Mouse (Mus musculus) forebrain, embryonic 16.5 days (tissue): ENCODE data around the gene Krt23. TPM values are rescaled to one million over a fixed set of nuclear protein-coding genes. Genes with fewer than 3 reads are reported as not detected.

ENCODE experiments used
- ATAC-seq: fragments of 200-750 bp; cut with Nextera tagmentation; 2 replicates; pipeline ENCODE4 v1.8.0; 2017; ENCODE audit warnings: mild to moderate bottlenecking, moderate library complexity
- H3K27ac ChIP-seq: fragments of 300-500 bp; sonication (generic); 2 replicates; pipeline ENCODE4 v1.5.1; 2014; ENCODE audit warnings: low read length, control low read depth
- H3K27me3 ChIP-seq: fragments of 300-500 bp; sonication (generic); replicated peaks from 2 replicates; pipeline ENCODE4 v1.6.1; 2014; ENCODE audit warnings: low read length; ENCODE audit not compliant: control insufficient read depth, insufficient read depth
- H3K36me3 ChIP-seq: fragments of 300-500 bp; sonication (generic); 2 replicates; pipeline ENCODE4 v1.6.1; 2014; ENCODE audit not compliant: control insufficient read depth, insufficient read depth
- H3K4me1 ChIP-seq: fragments of 300-500 bp; sonication (generic); replicated peaks from 2 replicates; pipeline ENCODE4 v1.6.1; 2014; ENCODE audit warnings: low read length; ENCODE audit not compliant: control insufficient read depth, insufficient read depth
- H3K4me2 ChIP-seq: fragments of 300-500 bp; sonication (generic); 2 replicates; pipeline ENCODE4 v1.6.1; 2014; ENCODE audit warnings: mild to moderate bottlenecking, low read length, control low read depth
- H3K4me3 ChIP-seq: fragments of 300-500 bp; sonication (generic); replicated peaks from 2 replicates; pipeline ENCODE4 v1.5.1; 2014; ENCODE audit warnings: mild to moderate bottlenecking, low read length, control low read depth
- H3K9ac ChIP-seq: fragments of 300-500 bp; sonication (generic); replicated peaks from 2 replicates; pipeline ENCODE4 v1.6.1; 2014; ENCODE audit warnings: low read depth, low read length, control low read depth
- H3K9me3 ChIP-seq: fragments of 300-500 bp; sonication (generic); 2 replicates; pipeline ENCODE4 v1.6.1; 2016; ENCODE audit warnings: low read length; ENCODE audit not compliant: control insufficient read depth
- WGBS: fragments of 180-500 bp; shearing (Covaris S2); extraction: QIAGEN DNeasy Blood & Tissue Kit; methylation state at CpG from one replicate; pipeline ENCODE4 v1.1.7; 2014; 5-methylcytosine and 5-hydroxymethylcytosine counted together
- polyA plus RNA-seq: library from polyadenylated mRNA; unstranded; fragments of >200 nt; fragmentation: Nextera tagmentation; extraction: Ambion mirVana; gene quantifications from 2 replicates; pipeline ENCODE4 v1.2.1, GENCODE M21; 2015

Gene Krt23
- polyA plus RNA-seq, 1 experiment from 2014 or later = not detected

DNA sequence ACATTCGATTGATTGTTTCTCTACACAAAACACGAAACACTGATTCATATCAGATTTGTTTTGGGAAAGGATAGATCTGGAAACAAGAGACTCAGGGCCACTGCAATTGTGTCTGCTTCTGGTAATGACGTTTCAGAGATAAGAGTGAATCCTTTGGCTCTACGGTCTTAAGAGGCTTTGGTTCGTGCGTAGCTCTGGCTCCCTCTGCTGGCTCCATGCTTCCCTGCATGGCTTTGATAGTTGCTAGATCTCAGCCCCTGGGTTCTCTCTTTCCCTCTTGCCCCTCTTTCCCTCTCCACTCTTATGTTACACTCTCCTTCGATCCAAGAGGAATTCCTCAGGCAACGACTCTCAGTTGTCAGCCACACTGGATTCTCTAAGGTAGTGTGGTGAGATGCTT is 29.8 kb downstream of the Krt23 start:
- no peaks in the 10 kb centered on the region for H3K36me3 ChIP-seq
- no peak for ATAC-seq
- H3K9ac ChIP-seq = no peak overlapping the region
- no peak overlapping the region for H3K27ac ChIP-seq
- no peaks in the 10 kb centered on the region for H3K4me1 ChIP-seq
- H3K4me2 ChIP-seq = no peak overlapping the region
- no peaks in the 10 kb centered on the region for H3K9me3 ChIP-seq
- no peak overlapping the region for H3K4me3 ChIP-seq
- H3K27me3 ChIP-seq = no peaks in the 10 kb centered on the region
- 14% methylated on average over 8 of the region's 8 CpGs for WGBS

DNA sequence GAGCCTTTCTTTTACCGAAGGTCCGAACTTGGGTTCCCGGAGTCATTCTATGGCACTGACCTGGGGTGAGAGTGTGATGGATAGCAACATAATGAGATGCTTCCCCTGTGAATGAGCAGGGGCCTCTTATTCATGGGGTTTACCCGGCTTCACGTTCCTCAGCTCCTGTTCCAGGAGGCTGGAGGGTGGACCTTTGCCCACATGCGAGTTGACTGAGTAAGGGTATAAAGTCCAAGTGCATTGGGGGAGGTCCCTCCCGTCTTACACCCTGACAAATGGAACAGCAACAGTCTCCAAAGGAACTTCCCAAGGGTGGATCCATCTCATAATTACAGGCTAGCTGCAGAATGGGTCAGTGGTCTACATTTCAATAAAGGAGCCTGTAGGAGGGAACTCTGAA is 31.2 kb downstream of the Krt23 start:
- no peaks in the 10 kb centered on the region for H3K36me3 ChIP-seq
- H3K27ac ChIP-seq = no peak overlapping the region
- no peaks in the 10 kb centered on the region for H3K9me3 ChIP-seq
- no peak overlapping the region for H3K4me3 ChIP-seq
- no peak for ATAC-seq
- no peak overlapping the region for H3K4me2 ChIP-seq
- 66% methylated on average over 7 of the region's 7 CpGs for WGBS
- no peaks in the 10 kb centered on the region for H3K4me1 ChIP-seq
- no peak overlapping the region for H3K9ac ChIP-seq
- no peaks in the 10 kb centered on the region for H3K27me3 ChIP-seq

DNA sequence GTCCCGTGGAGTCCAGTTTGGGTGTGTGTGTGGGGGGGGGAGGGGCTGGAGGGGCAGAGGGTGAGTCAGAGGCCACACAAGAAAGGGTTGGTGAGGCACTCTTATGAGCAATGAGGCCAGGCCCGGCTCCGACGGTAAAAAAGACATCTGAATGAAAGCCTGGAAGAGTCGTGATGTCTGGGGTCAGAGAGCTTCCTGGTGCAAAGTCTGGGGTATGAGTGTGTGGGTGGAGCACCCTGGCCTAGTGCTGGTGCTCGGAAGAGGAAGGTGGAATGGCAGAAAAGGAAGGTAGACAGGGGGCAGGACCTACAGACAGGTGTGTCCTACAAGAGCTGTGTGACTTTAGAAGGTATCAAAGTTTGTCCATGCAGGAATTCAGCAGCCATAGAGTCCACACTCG is 34.0 kb downstream of the Krt23 start:
- Histone ChIP-seq H3K36me3 (no peaks in the 10 kb centered on the region), H3K27me3 (no peaks in the 10 kb centered on the region), H3K9ac (no peak overlapping the region), H3K4me2 (no peak overlapping the region), H3K9me3 (no peaks in the 10 kb centered on the region), H3K4me3 (no peak overlapping the region), H3K4me1 (no peaks in the 10 kb centered on the region), H3K27ac (no peak overlapping the region)
- WGBS = 66% methylated on average over 7 of the region's 7 CpGs
- no peak for ATAC-seq

GRCm38 (mm10) chr11:99454759-99455158 is 38.2 kb downstream of the Krt23 start:
- Histone ChIP-seq H3K4me3 (no peak overlapping the region), H3K9me3 (no peaks in the 10 kb centered on the region), H3K4me1 (no peaks in the 10 kb centered on the region), H3K27me3 (no peaks in the 10 kb centered on the region), H3K9ac (no peak overlapping the region), H3K36me3 (no peaks in the 10 kb centered on the region), H3K4me2 (no peak overlapping the region), H3K27ac (no peak overlapping the region)
- no peak for ATAC-seq
- WGBS = 65% methylated on average over 10 of the region's 10 CpGs

- 91% methylated on average over 4 of the region's 4 CpGs for WGBS
- no peak overlapping the region for H3K27ac ChIP-seq
- no peak overlapping the region for H3K9ac ChIP-seq
- H3K4me3 ChIP-seq = no peak overlapping the region
- H3K9me3 ChIP-seq = no peaks in the 10 kb centered on the region
- no peak for ATAC-seq
- H3K4me2 ChIP-seq = no peak overlapping the region
- no peaks in the 10 kb centered on the region for H3K4me1 ChIP-seq
- H3K36me3 ChIP-seq = no peaks in the 10 kb centered on the region
- no peaks in the 10 kb centered on the region for H3K27me3 ChIP-seq
Observed at GRCm38 (mm10) chr11:99454044-99454443, 38.9 kb downstream of the Krt23 start.

- H3K4me3 ChIP-seq = no peak overlapping the region
- H3K36me3 ChIP-seq = no peaks in the 10 kb centered on the region
- no peak overlapping the region for H3K27ac ChIP-seq
- no peak overlapping the region for H3K4me2 ChIP-seq
- H3K4me1 ChIP-seq = no peaks in the 10 kb centered on the region
- no peak for ATAC-seq
- H3K9me3 ChIP-seq = no peaks in the 10 kb centered on the region
- H3K27me3 ChIP-seq = no peaks in the 10 kb centered on the region
- H3K9ac ChIP-seq = no peak overlapping the region
- WGBS = 76% methylated on average over 2 of the region's 2 CpGs
Observed at GRCm38 (mm10) chr11:99448769-99449168, 44.2 kb downstream of the Krt23 start.

- WGBS = 72% methylated on average over 8 of the region's 8 CpGs
Observed at GRCm38 (mm10) chr11:99441220-99441619, 51.7 kb downstream of the Krt23 start.

GRCm38 (mm10) chr11:99439465-99439864 is 53.5 kb downstream of the Krt23 start:
- Histone ChIP-seq H3K27me3 (no peaks in the 10 kb centered on the region), H3K4me3 (no peak overlapping the region), H3K9me3 (no peaks in the 10 kb centered on the region), H3K9ac (no peak overlapping the region), H3K4me1 (no peaks in the 10 kb centered on the region), H3K27ac (no peak overlapping the region), H3K4me2 (no peak overlapping the region), H3K36me3 (no peaks in the 10 kb centered on the region)
- 79% methylated on average over 10 of the region's 10 CpGs for WGBS
- no peak for ATAC-seq

More at GRCm38 (mm10) chr11:99441220-99441619, 51.7 kb downstream of the Krt23 start:
- no peak for ATAC-seq
- no peaks in the 10 kb centered on the region for H3K27me3 ChIP-seq
- no peak overlapping the region for H3K27ac ChIP-seq
- H3K9ac ChIP-seq = no peak overlapping the region
- H3K9me3 ChIP-seq = no peaks in the 10 kb centered on the region
- no peak overlapping the region for H3K4me3 ChIP-seq
- no peaks in the 10 kb centered on the region for H3K36me3 ChIP-seq
- no peak overlapping the region for H3K4me2 ChIP-seq
- no peaks in the 10 kb centered on the region for H3K4me1 ChIP-seq

- WGBS = 69% methylated on average over 10 of the region's 10 CpGs
- H3K27me3 ChIP-seq = no peaks in the 10 kb centered on the region
- no peaks in the 10 kb centered on the region for H3K4me1 ChIP-seq
- no peak for ATAC-seq
- H3K36me3 ChIP-seq = no peaks in the 10 kb centered on the region
- no peak within 1 kb of the TSS for H3K9ac ChIP-seq
- H3K4me3 ChIP-seq = no peak within 1 kb of the TSS
- H3K4me2 ChIP-seq = no peak within 1 kb of the TSS
- H3K9me3 ChIP-seq = no peaks in the 10 kb centered on the region
- no peak within 1 kb of the TSS for H3K27ac ChIP-seq
Observed at GRCm38 (mm10) chr11:99437972-99438371, 55.0 kb downstream of the Krt23 start, which contains the start of gene Krt20. Gene Krt20, minus strand, starts transcription at chr11:99438150.

- no peak overlapping the region for H3K4me2 ChIP-seq
- H3K4me3 ChIP-seq = no peak overlapping the region
- no peak overlapping the region for H3K9ac ChIP-seq
- no peaks in the 10 kb centered on the region for H3K4me1 ChIP-seq
- no peaks in the 10 kb centered on the region for H3K9me3 ChIP-seq
- H3K27me3 ChIP-seq = no peaks in the 10 kb centered on the region
- no peak for ATAC-seq
- no peaks in the 10 kb centered on the region for H3K36me3 ChIP-seq
- 37% methylated on average over 4 of the region's 4 CpGs for WGBS
- no peak overlapping the region for H3K27ac ChIP-seq
Observed at GRCm38 (mm10) chr11:99436625-99437024, 56.3 kb downstream of the Krt23 start.
